Mouse (Mus musculus): Measurements from ENCODE around the gene Camkk2.

DNA sequence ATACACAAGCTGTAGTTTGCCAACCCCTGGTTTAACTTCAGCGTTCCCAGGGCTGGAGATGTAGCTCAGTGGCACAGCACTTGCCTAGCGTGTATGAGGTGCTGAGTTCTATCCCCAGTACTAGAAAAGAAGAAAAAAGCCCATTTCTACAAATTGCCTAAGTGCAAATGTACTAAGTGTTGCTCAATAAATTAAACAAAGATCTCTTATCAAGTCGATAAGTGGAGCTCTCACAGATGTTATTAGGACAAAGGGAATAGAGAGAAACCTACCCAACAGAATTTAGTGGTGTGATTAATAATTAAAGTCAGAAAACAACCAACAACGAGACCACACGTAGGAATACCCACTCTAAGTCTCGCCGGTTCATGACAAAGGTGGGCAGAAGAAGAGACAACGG lies 22.5 kb upstream of the Camkk2 start:
- TF ChIP-seq CTCF (conservative IDR thresholded peaks at IDR 0.05; ENCODE audit: low read length), result no peak
- TF ChIP-seq NANOG (IDR thresholded peaks at IDR 0.05; ENCODE audit: borderline replicate concordance, low read length), result no peak

All from E14TG2a.4 (cell line).